Mouse (Mus musculus) bone marrow macrophage, adult 2 months (primary cell): Measurements from ENCODE around the gene Abt1.

Experiments
- CTCF ChIP-seq: IDR thresholded peaks from 2 replicates; pipeline ENCODE4 v1.5.1; 2012; ENCODE audit warnings: low read depth, mild to moderate bottlenecking, low read length, moderate library complexity
- POLR2A ChIP-seq: IDR thresholded peaks from 2 replicates; pipeline ENCODE4 v1.6.1; 2012; ENCODE audit warnings: mild to moderate bottlenecking, low read depth, low read length, borderline replicate concordance

GRCm38 (mm10) chr13:23401683-23402527, 21.8 kb downstream of the Abt1 start:
- TF ChIP-seq POLR2A, result no peak
- TF ChIP-seq CTCF, result peak; percentile 72
